Mouse (Mus musculus): ENCODE data around the gene Zfp988. TPM values are rescaled to one million over a fixed set of nuclear protein-coding genes. Genes with fewer than 3 reads are reported as not detected.
"Not testable (repeated sequence)": the region's sequence is repeated elsewhere in the genome, so short reads cannot be mapped to it uniquely, and the experiment has no call there.

The Zfp988 gene
- polyA plus RNA-seq, 1 experiment from 2014 or later, result not detected

DNA sequence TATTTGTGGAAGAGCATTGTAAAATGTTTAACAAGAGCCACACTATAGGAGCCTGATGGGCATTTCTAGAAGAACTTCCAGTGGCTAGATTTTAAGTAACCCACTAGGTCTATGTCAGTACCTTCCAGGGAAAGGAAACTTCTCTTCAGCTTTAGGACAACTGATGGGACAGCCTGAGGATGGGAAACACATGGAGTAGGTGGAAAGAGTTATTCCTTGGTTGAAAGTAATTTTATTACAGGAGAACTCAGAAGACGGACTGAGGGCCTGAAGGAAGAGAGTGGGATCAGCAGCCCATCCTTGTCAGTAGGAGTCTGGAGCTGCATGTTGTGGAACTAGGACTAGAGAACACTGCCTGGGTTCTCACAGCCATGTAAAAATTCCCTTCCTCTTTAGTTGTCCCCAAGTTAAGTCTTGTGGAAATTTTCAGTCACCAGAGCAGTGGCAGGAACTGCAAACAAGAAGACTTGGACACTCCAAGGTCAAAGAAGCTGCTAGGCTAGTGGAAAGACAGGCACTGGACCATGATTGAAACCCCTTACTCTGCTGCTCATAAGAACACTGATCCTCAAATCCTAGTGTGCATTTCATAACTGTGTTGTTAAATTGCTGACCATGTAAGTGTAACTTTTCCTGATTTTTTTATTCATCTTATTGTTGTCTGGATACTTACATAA is 30.4 kb downstream of the Zfp988 start:
- H3K36me3 ChIP-seq; H3K27me3 ChIP-seq; H3K4me2 ChIP-seq (replicated peaks); H3K4me3 ChIP-seq (replicated peaks); H3K9ac ChIP-seq (replicated peaks); H3K27ac ChIP-seq; H3K4me1 ChIP-seq (replicated peaks): not testable (repeated sequence)
- WGBS, result 31% methylated on average over 1 of the region's 1 CpGs
- H3K9me3 ChIP-seq, result peaks cover 61% of the 10 kb centered on the region
- ATAC-seq, result peak; percentile 50

DNA sequence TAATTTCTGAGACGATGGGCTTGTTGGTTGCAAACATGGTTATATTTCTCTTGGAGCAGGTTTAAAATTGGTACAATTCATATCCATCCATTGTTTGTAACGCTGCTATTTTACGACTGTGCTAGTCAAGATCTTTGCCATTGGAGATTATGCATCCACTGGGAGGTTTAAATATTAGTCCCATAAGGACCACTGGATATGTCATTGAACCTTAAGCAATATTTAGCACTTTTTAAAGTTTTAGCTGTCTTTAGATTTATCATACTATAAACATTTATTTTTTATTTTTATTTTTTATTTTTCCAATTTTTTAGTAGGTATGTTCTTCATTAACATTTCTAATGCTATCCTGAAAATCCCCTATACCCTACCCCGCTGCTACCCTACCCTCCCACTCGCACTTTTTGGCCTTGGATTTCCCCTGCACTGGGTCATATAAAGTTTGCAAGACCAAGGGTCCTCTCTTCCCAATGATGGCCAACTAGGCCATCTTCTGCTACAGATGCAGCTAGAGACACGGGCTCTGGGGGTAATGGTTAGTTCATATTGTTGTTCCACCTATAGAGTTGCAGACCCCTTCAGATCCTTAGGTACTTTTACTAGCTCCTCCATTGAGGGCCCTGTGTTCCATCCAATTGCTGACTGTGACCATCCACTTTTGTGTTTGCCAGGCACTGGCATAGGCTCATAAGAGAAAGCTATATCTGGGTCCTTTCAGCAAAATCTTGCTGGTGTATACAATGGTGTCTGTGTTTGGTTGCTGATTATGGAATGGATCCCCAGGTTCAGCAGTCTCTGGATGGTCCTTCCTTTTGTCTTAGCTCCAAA is 31.1 kb downstream of the Zfp988 start:
- not testable (repeated sequence) for H3K9ac ChIP-seq (replicated peaks); H3K4me1 ChIP-seq (replicated peaks); H3K27me3 ChIP-seq; H3K4me3 ChIP-seq (replicated peaks); H3K36me3 ChIP-seq; H3K27ac ChIP-seq; H3K4me2 ChIP-seq (replicated peaks)
- 70% methylated on average over 6 of the region's 6 CpGs for WGBS
- peaks cover 63% of the 10 kb centered on the region for H3K9me3 ChIP-seq
- ATAC-seq, result 0 out of 2 replicates have a peak, but pooled peaks have one; percentile 43

DNA sequence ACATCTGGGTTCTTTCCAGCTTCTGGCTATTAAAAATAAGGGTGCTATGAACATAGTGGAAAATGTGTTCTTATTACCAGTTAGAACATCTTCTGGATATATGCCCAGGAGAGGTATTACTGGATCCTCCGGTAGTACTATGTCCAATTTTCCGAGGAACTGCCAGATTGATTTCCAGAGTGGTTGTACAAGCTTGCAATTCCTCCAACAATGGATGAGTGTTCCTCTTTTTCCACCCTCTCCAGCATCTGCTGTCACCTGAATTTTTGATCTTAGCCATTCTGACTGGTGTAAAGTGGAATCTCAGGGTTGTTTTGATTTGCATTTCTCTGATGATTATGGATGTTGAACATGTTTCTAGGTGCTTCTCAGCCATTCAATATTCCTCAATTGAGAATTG is 32.0 kb downstream of the Zfp988 start:
- H3K9me3 ChIP-seq, result peaks cover 64% of the 10 kb centered on the region
- not testable (repeated sequence) for H3K4me3 ChIP-seq (replicated peaks); H3K27ac ChIP-seq; H3K9ac ChIP-seq (replicated peaks); H3K4me2 ChIP-seq (replicated peaks); ATAC-seq; H3K4me1 ChIP-seq (replicated peaks); H3K27me3 ChIP-seq; H3K36me3 ChIP-seq
- 90% methylated on average over 2 of the region's 2 CpGs for WGBS

DNA sequence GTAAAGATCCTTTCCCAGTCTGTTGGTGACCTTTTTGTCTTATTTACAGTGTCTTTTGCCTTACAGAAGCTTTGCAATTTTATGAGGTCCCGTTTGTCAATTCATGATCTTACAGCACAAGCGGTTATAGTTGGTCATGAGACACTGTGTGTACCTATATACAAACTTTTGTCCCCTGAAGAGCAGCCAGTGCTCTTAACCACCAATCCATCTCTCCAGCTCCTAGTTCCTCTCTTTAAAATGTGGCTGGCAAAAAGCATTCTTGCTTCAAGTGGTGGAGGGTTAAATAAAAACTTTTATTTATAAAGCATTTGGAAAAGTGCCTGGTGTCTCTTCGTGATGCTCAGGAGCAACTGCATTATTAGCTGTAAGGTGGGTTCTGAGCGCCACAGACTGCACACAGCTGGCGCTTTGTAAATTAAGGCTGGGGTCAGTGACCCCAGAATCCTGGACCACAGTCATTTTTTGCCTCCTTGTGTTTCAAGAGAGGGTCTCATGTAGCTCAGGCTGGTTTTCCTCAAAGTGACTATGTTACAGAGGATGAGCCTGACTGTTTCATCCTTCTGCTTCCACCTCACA is 32.6 kb downstream of the Zfp988 start:
- peak; percentile 60 for ATAC-seq
- Histone ChIP-seq H3K4me1 (replicated peaks) (no peaks in the 10 kb centered on the region), H3K9ac (replicated peaks) (no peak overlapping the region), H3K36me3 (no peaks in the 10 kb centered on the region), H3K27ac (no peak overlapping the region), H3K27me3 (no peaks in the 10 kb centered on the region), H3K9me3 (peaks cover 68% of the 10 kb centered on the region), H3K4me3 (replicated peaks) (no peak overlapping the region), H3K4me2 (replicated peaks) (no peak overlapping the region)
- WGBS, result 73% methylated on average over 5 of the region's 5 CpGs

DNA sequence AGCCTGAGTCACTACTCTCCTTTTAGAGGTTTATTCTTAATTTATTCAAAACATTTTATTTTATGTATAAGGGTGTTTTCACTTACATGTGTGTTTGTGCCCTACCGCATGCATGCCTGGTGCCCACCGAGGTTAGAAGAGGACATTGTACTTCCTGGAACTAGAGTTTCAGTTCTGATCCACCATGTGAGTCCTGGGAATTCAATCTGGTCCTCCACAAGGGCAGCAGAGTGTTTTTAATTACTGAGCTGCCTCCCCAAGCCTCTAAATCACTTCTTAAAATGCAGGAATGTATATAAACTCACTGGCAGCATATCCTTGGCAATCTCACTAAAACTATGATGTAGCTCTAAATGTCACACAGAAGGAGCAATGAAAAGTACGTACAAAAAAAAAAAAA is 33.2 kb downstream of the Zfp988 start:
- H3K4me1 ChIP-seq (replicated peaks); H3K4me2 ChIP-seq (replicated peaks); H3K36me3 ChIP-seq; H3K27ac ChIP-seq; H3K4me3 ChIP-seq (replicated peaks); ATAC-seq; H3K9ac ChIP-seq (replicated peaks); H3K27me3 ChIP-seq: not testable (repeated sequence)
- 82% methylated on average over 3 of the region's 3 CpGs for WGBS
- H3K9me3 ChIP-seq, result peaks cover 74% of the 10 kb centered on the region

DNA sequence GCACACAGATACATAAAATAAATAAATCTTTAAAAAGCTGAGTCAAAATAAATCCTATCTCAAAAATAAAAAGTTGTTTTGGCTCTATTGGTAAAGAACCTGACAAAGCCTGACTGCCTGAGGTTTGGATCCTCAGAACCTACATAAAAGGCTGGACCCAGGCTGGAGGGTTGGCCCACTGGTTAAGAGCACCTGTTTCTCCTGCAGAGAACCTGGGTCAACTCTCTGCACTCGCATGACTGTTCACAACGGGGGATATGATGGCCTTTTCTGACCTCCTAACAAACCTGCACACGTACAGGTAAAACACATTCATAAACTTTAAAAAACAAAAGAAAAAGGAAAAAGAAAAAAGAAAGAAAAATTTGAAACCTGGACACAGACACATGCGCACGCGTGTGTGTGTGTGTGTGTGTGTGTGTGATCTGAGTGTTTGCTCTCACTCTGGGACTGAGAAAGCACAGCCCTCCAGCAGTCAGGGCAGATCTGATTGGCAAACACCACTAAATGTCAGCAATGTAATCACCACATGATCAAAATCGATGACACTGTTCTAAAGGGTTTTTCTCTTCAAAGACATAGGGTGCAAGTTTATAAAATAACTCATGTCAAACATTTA is 34.2 kb downstream of the Zfp988 start:
- 71% methylated on average over 7 of the region's 7 CpGs for WGBS
- peaks cover 74% of the 10 kb centered on the region for H3K9me3 ChIP-seq
- not testable (repeated sequence) for H3K27ac ChIP-seq; H3K4me3 ChIP-seq (replicated peaks); H3K27me3 ChIP-seq; H3K4me1 ChIP-seq (replicated peaks); ATAC-seq; H3K4me2 ChIP-seq (replicated peaks); H3K36me3 ChIP-seq; H3K9ac ChIP-seq (replicated peaks)

DNA sequence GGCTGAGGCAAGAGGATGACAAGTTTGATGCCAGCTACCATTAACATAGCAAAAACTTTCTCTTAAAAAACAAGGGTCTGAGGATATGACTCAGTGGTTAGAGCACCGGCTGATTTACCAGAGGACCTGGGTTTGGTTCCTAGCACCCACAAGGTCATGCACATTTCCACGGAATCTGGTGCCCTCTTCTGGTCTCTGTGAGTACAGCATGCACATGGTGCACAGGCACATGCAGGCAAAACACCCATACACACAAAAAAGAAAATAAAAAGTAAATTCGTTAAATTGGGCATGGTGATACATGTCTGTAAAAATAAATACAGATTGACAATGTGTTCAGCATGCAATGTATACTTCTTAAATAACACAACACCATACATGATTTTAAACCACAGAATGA is 34.8 kb downstream of the Zfp988 start:
- peaks cover 75% of the 10 kb centered on the region for H3K9me3 ChIP-seq
- H3K27ac ChIP-seq; H3K4me2 ChIP-seq (replicated peaks); ATAC-seq; H3K4me1 ChIP-seq (replicated peaks); H3K9ac ChIP-seq (replicated peaks); H3K27me3 ChIP-seq; H3K36me3 ChIP-seq; H3K4me3 ChIP-seq (replicated peaks): not testable (repeated sequence)
- WGBS, result 68% methylated on average over 3 of the region's 3 CpGs

DNA sequence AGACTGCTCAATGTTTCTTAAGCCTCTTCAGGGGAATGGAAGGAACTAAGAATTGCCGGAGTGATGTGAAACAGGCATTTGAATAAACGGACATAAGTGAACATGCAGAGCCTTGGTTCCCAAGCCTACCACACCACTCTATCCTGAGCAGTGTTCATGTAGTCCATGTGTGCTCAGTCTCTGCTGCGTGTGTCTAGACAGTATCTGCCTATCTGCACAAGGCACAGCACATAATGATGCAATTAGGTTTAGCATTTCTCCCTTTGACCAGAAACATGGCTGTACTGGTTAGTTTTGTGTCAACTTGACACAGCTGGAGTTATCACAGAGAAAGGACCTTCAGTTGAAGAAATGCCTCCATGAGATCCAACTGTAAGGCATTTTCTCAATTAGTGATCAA is 35.4 kb downstream of the Zfp988 start:
- not testable (repeated sequence) for ATAC-seq
- 85% methylated on average over 3 of the region's 3 CpGs for WGBS

DNA sequence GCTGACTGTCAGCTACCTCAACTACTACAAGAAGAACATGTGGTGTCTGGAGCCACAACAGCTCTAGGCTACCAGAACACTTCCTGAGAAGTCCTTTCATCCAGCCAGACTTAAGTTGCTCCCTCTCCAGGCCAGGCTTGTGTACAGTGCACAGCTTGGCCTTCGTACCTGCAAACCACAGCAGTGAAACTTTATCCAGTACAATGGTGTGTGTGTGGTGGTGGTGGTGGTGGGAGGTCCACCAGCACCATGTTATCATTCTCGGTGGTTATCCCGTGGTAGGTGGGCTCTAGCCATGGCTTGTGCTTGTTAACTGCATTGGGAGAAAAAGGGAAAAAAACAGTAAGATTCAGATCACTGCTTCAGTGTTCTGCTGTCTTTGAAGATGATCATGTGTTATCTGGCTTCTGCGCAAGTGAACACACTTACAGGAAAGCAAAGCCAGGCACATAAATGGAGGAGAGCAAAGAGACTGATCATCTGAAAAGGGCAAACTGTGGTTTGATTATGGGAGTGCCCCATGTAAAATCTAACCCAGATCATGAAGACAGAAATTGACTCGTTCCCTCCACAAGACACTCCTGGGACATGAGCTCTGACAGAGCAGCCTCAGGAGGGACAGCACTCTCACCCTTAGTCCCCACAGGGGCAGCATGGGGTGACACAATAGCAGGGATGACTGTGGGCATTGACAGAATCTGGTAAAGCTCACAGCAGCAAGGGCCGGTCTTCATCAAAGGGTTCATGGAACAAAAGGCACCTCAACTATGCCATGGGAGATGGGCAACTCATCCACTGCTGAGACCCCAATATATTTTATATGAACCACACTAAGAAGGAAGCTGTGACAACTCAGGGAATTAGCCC is 37.8 kb downstream of the Zfp988 start:
- H3K4me1 ChIP-seq (replicated peaks); H3K9ac ChIP-seq (replicated peaks); H3K27ac ChIP-seq; H3K36me3 ChIP-seq; H3K27me3 ChIP-seq; H3K4me3 ChIP-seq (replicated peaks); H3K4me2 ChIP-seq (replicated peaks): not testable (repeated sequence)
- peak; percentile 92 for ATAC-seq
- peaks cover 65% of the 10 kb centered on the region for H3K9me3 ChIP-seq
- 73% methylated on average over 6 of the region's 6 CpGs for WGBS

More for the DNA sequence above, 35.4 kb downstream of the Zfp988 start:
- not testable (repeated sequence) for H3K27ac ChIP-seq; H3K4me2 ChIP-seq (replicated peaks); H3K27me3 ChIP-seq; H3K4me1 ChIP-seq (replicated peaks); H3K36me3 ChIP-seq; H3K4me3 ChIP-seq (replicated peaks); H3K9ac ChIP-seq (replicated peaks)
- H3K9me3 ChIP-seq, result peaks cover 71% of the 10 kb centered on the region

DNA sequence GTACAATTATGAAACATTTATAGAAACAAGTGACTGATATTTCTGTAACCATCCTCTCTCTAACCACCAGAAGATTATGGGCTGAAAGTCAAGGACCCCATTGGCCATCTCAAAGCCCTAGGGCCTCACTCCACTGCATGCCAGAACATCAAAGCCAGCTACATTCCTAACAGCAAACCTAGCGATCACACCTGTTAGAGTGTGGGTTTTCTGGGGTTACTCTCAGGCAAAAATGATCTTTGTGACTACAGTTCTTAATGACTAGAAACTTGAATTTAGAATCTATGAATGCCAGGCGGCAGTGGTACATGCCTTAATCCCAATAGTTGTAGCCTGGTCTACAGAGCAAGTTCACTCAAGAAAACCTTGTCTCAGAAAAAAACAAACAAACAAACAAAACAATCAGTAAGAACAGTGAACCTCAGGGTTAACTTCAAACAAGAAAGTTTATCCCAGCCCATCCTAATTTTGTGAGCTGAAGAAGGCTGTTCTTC is 39.6 kb downstream of the Zfp988 start:
- H3K36me3 ChIP-seq; H3K4me1 ChIP-seq (replicated peaks); H3K27me3 ChIP-seq; ATAC-seq; H3K9ac ChIP-seq (replicated peaks); H3K27ac ChIP-seq; H3K4me2 ChIP-seq (replicated peaks); H3K4me3 ChIP-seq (replicated peaks): not testable (repeated sequence)
- H3K9me3 ChIP-seq, result peaks cover 67% of the 10 kb centered on the region
- 88% methylated on average over 2 of the region's 2 CpGs for WGBS

DNA sequence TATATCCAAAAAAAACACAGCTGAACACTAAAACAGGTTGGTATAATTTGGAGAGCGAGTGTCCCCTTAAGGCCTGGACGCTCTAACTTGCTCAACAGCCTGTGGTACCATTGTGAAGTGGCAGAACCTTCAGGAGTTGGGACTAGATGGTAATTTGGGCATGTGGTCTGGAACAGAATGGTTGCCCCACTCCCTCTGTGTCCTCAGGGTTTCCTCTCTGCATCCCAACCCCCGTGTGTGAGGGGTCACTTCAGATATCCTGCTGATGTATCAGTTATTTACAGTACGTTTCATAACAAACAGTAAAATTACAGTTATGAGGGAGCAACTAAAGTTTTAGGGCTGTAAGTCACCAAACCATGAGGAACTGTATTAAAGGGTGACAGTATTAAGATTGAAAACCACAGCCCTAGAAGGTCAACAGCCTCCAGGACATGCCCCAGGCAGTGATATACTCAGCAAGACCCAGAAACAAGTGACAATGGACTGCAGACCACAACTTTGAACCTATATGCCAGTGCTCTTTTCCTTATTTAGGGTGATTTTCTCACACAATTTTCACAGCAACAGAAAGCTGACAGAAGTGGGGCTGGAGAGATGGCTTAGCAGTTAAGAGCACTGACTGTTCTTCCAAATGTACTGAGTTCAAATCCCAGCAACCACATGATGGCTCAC is 41.0 kb downstream of the Zfp988 start:
- H3K27ac ChIP-seq; H3K9ac ChIP-seq (replicated peaks); ATAC-seq; H3K4me2 ChIP-seq (replicated peaks); H3K27me3 ChIP-seq; H3K36me3 ChIP-seq; H3K4me1 ChIP-seq (replicated peaks); H3K4me3 ChIP-seq (replicated peaks): not testable (repeated sequence)
- peaks cover 73% of the 10 kb centered on the region for H3K9me3 ChIP-seq
- WGBS, result 64% methylated on average over 4 of the region's 4 CpGs
